Mouse (Mus musculus) adrenal gland, postnatal 0 days (tissue): ENCODE data around the gene Apex1. TPM values are rescaled to one million over a fixed set of nuclear protein-coding genes. Genes with fewer than 3 reads are reported as not detected.

ENCODE experiments used
- polyA plus RNA-seq: library from polyadenylated mRNA; unstranded; fragments of >200 nt; fragmentation: Nextera tagmentation; extraction: Ambion mirVana; gene quantifications from 2 replicates; pipeline ENCODE4 v1.2.1, GENCODE M21; 2015

Gene Apex1
- polyA plus RNA-seq: 143 and 189 TPM in 2 replicates

DNA sequence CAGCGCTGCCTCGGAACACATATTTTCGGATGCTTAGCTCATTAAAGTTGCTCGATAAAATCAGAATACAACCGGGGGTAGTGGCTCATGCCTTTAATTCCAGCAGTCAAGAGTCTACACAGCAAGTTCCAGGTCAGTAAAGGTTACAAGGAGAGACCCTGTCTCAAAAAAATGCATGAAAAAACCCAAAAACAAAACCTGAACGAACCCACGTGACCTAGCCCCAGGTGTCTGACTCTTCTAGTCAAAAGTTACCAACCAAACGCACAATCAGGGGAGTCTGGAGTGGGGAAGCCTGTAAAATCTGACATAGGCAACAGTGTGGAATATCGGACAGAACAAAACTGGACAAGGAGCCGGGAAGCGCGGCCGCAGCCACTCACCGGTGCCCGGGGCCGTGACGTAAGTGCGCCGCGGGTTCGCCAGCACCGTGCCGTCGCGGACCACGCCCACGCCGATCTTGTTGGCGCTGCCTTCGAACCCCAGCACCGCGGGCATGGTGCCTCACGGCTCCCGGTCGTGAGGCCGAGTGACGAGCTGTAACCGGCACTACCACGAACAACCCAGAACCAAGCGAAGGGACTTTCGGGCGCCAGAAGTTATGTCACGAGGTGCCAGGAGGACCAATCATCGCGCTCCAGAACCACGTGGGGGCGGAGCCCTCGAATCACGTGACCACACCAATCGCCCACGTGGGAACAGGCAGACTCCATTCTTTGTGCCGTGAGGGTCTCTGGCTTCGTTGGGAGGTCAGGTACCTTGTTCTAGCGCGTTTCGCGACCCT is at the start of gene Apex1, which contains the start of gene Osgep:
Apex1 (plus strand) TSS at position 688 of the 784 bp plus-strand sequence.
Osgep (minus strand) TSS at position 613 of the 784 bp plus-strand sequence.

DNA sequence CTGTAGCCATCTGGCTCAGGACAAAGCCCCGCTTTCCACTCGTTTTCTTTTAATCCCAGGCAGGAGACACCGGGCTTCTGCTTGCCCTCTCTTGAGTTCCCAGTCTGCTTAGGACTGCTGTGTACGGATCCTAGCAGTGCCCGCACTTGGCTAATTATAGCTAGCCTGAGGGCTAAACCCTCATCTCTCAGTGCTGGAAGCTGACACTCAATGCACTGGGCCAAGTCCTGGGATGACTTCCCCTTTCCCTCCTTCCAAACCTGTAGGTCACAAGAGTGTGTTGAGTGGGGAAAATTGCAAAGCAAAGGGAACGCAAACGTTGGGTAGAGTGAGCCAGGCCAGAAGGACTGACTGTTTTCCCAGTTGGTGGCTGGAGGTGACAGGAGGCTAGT is 27.4 kb upstream of the Apex1 start, which contains the start of gene Klhl33:
Klhl33 (minus strand) TSS at position 134 of the 392 bp plus-strand sequence.

DNA sequence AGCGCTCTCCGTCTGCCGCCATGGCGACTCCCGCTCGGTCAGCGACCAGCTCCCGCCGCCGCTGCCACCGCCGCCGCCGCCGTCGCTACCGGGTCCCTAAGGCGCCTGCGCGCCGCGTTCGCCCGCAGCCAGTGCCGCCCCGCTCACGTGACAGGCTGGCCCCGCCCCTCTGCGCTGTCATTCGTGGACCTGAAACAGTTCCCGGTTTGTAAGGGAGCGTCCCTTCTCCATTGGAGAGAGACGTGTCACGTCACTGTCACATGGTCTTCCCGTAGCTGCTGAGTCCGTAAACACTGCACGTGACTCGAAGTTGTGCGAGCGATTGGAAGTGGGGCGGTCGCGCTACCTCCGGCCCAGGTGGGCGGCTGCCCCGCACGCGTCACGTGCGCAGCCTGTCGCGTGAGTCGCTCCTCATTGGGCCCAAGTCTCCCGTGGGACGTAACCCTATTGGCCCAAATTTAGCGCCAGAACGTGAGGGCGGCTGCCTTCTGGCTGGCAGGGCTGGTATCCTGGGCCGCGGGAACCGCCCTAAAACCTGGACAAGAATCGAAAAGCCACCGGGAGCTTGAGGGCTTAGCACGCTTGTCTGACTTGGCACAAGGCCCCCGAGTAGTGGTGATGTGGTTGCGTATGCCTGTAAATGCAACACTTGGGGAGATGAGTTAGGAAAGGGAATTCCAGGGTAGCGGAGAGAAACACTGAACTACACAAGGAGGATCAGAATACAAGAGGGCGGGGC is 6.2 kb downstream of the Apex1 start, which contains the start of the genes Pip4p1 and Pnp:
Pip4p1 (minus strand) TSS at position 103 of the 739 bp plus-strand sequence.
Pnp (plus strand) TSS at position 329 of the 739 bp plus-strand sequence.

DNA sequence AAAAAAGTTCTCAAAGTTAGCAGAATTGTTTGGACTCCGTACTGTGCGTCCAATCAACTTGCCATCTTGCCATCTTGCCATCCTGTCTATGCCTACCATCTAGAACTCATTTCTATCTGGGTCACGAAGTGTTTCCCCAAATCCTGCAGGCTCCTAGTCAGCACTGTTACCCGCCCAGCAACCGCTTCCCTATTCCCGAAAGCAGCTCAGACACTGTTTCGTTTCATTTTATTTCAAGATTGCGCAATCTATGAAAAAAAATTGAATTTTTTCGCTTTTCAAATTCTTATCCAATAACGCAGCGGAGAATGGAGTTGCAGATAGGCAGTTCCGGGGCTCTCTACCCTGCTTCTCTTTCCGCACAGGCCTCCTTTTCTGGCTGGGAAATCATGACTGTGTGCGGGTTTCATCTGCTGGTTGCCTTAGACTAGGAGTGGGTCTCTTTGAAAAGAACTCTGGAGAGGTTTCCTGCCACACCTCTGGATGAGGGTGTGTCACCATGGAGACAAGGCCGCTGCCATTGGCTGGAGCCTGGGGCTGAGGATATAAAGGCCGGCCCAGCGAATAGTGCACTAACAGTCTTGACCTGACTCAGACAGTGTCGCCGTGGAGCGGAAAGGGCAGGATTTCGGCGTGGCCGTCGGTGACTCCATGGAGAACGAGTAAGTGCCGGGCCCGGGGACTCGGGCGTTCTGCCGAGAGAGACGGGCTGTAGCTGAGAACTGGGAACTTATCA is 19.3 kb downstream of the Apex1 start, which contains the start of gene Gm49342:
Gm49342 (plus strand) TSS at position 586 of the 736 bp plus-strand sequence.

DNA sequence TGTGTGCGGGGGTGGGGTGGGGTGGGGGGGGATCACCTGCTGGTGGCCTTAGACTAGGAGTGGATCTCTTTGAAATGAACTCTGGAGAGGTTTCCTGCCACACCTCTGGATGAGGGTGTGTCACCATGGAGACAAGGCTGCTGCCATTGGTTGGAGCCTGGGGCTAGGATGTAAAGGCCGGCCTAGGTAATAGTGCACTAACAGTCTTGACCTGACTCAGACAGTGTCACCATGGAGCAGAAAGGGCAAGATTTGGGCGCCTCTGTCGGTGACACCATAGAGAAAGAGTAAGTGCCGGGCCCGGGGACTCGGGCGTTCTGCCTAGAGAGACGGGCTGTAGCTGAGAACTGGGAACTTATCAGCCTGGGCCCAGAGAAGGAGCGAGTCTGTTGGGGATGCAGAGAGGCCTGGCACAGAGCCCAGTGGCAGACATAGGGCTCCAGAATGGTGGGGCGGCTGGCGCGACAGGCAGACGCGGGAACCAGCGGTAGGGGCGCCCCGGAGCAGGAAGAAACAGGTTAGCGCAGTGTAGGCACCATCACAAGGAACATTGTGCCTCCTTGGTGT is 31.3 kb downstream of the Apex1 start, which contains the start of gene Pnp2:
Pnp2 (plus strand) TSS at position 51 of the 567 bp plus-strand sequence.

Other genes starting within 250 kb of the Apex1 start
- gene Olfr747, start 231.8 kb upstream of the Apex1 start, polyA plus RNA-seq: not detected in 2 replicates
- gene Olfr748, start 217.6 kb upstream of the Apex1 start, polyA plus RNA-seq: not detected in 2 replicates
- gene Olfr749, start 179.9 kb upstream of the Apex1 start, polyA plus RNA-seq: not detected in 2 replicates
- 64.9 and 67.5 TPM in 2 replicates for gene Ttc5, start 139.4 kb upstream of the Apex1 start, polyA plus RNA-seq
- gene Ccnb1ip1, start 117.2 kb upstream of the Apex1 start, polyA plus RNA-seq: 0.08 TPM in 1 of 2 replicates, not detected in the other
- gene Parp2, start 117.1 kb upstream of the Apex1 start, polyA plus RNA-seq: 33.6 and 39.5 TPM in 2 replicates
- gene Tep1, start 54.4 kb upstream of the Apex1 start, polyA plus RNA-seq: 9.4 and 9.5 TPM in 2 replicates
- gene Klhl33, start 27.5 kb upstream of the Apex1 start, polyA plus RNA-seq: 0.36 and 0.57 TPM in 2 replicates
- gene Osgep, start 75 bp upstream of the Apex1 start, polyA plus RNA-seq: 84.0 and 97.5 TPM in 2 replicates
- gene Pip4p1, start 5.9 kb downstream of the Apex1 start, polyA plus RNA-seq: 42.4 and 54.4 TPM in 2 replicates
- 71.4 and 77.7 TPM in 2 replicates for gene Pnp, start 6.1 kb downstream of the Apex1 start, polyA plus RNA-seq
- not detected in 2 replicates for gene Gm49342, start 19.5 kb downstream of the Apex1 start, polyA plus RNA-seq
- gene Pnp2, start 31.0 kb downstream of the Apex1 start, polyA plus RNA-seq: 2.2 and 2.8 TPM in 2 replicates
- 0.25 TPM in 1 of 2 replicates, not detected in the other for gene Rnase10, start 82.8 kb downstream of the Apex1 start, polyA plus RNA-seq
- not detected in 2 replicates for gene Rnase9, start 116.9 kb downstream of the Apex1 start, polyA plus RNA-seq
- gene Rnase11, start 125.2 kb downstream of the Apex1 start, polyA plus RNA-seq: not detected in 2 replicates
- gene Rnase12, start 132.7 kb downstream of the Apex1 start, polyA plus RNA-seq: 1.4 and 1.9 TPM in 2 replicates
- gene Olfr750, start 149.5 kb downstream of the Apex1 start, polyA plus RNA-seq: 0.03 and 0.05 TPM in 2 replicates
- 122 and 245 TPM in 2 replicates for gene Rnase4, start 166.1 kb downstream of the Apex1 start, polyA plus RNA-seq
- gene Ang, start 166.2 kb downstream of the Apex1 start, polyA plus RNA-seq: 14.8 and 20.1 TPM in 2 replicates
- gene Eddm3b, start 189.5 kb downstream of the Apex1 start, polyA plus RNA-seq: 0.08 TPM in 1 of 2 replicates, not detected in the other
- 0.99 and 1.6 TPM in 2 replicates for gene Rnase6, start 198.9 kb downstream of the Apex1 start, polyA plus RNA-seq
- 2.3 and 3.7 TPM in 2 replicates for gene Rnase1, start 221.8 kb downstream of the Apex1 start, polyA plus RNA-seq
- gene Rnase2b, start 237.3 kb downstream of the Apex1 start, polyA plus RNA-seq: not detected in 2 replicates